Mouse (Mus musculus) neural tube, embryonic 11.5 days (tissue): ENCODE measurements around the gene Alg1. TPM values are rescaled to one million over a fixed set of nuclear protein-coding genes. Genes with fewer than 3 reads are reported as not detected.

ENCODE experiments used
- ATAC-seq: fragments of 200-750 bp; cut with Nextera tagmentation; 2 replicates; pipeline ENCODE4 v1.8.0; 2017; ENCODE audit warnings: moderate number of reproducible peaks, mild to moderate bottlenecking, moderate TSS enrichment, moderate library complexity; ENCODE audit not compliant: insufficient read depth, low FRiP score, low TSS enrichment
- DNase-seq: peaks from one replicate; pipeline ENCODE4 v3.0.0-alpha.2; 2015; ENCODE audit warnings: low spot score
- H3K27ac ChIP-seq: fragments of 300-500 bp; sonication (generic); 2 replicates; pipeline ENCODE4 v1.5.1; 2014; ENCODE audit warnings: low read depth, mild to moderate bottlenecking, low read length
- H3K27me3 ChIP-seq: fragments of 300-500 bp; sonication (generic); 2 replicates; pipeline ENCODE4 v1.6.1; 2014; ENCODE audit warnings: mild to moderate bottlenecking, low read length, mixed read lengths; ENCODE audit not compliant: control insufficient read depth, insufficient read depth
- H3K36me3 ChIP-seq: fragments of 300-500 bp; sonication (generic); 2 replicates; pipeline ENCODE4 v1.6.1; 2014; ENCODE audit warnings: mild to moderate bottlenecking, low read length, moderate library complexity, mixed read lengths; ENCODE audit not compliant: control insufficient read depth, insufficient read depth
- H3K4me1 ChIP-seq: fragments of 300-500 bp; sonication (generic); 2 replicates; pipeline ENCODE4 v1.6.1; 2014; ENCODE audit warnings: low read length, mixed read lengths; ENCODE audit not compliant: control insufficient read depth, insufficient read depth
- H3K4me2 ChIP-seq: fragments of 300-500 bp; sonication (generic); 2 replicates; pipeline ENCODE4 v1.6.1; 2014; ENCODE audit warnings: low read depth, mild to moderate bottlenecking, moderate library complexity
- H3K4me3 ChIP-seq: fragments of 300-500 bp; sonication (generic); 2 replicates; pipeline ENCODE4 v1.5.1; 2014; ENCODE audit warnings: low read depth, low read length
- H3K9ac ChIP-seq: fragments of 300-500 bp; sonication (generic); 2 replicates; pipeline ENCODE4 v1.6.1; 2014; ENCODE audit warnings: mild to moderate bottlenecking, low read length
- H3K9me3 ChIP-seq: fragments of 300-500 bp; sonication (generic); 2 replicates; pipeline ENCODE4 v1.6.1; 2016; ENCODE audit warnings: low read length; ENCODE audit not compliant: control insufficient read depth
- WGBS: fragments of 180-500 bp; shearing (Covaris S2); extraction: QIAGEN DNeasy Blood & Tissue Kit; methylation state at CpG from one replicate; pipeline ENCODE4 v1.1.7; 2014; 5-methylcytosine and 5-hydroxymethylcytosine counted together
- microRNA-seq: library from miRNA; unstranded; fragments of <30 nt; microRNA quantifications from one replicate; pipeline ENCODE4, GENCODE M21; 2016
- polyA plus RNA-seq: library from polyadenylated mRNA; unstranded; fragments of >200 nt; fragmentation: Nextera tagmentation; extraction: Ambion mirVana; gene quantifications from 2 replicates; pipeline ENCODE4 v1.2.1, GENCODE M21; 2014

Alg1 gene
- polyA plus RNA-seq, 1 experiment from 2014 or later = 26.9 TPM

- 79% methylated on average over 3 of the region's 3 CpGs for WGBS
- DNase-seq = no peak
- Histone ChIP-seq H3K36me3 (no peaks in the 10 kb centered on the region), H3K9me3 (no peaks in the 10 kb centered on the region), H3K27ac (no peak overlapping the region), H3K27me3 (no peaks in the 10 kb centered on the region), H3K4me2 (no peak overlapping the region), H3K4me1 (no peaks in the 10 kb centered on the region), H3K9ac (no peak overlapping the region), H3K4me3 (no peak overlapping the region)
- ATAC-seq = no peak
Observed at GRCm38 (mm10) chr16:5272371-5272770, 39.0 kb downstream of the Alg1 start.

- Histone ChIP-seq H3K27ac (no peak overlapping the region), H3K4me3 (no peak overlapping the region), H3K27me3 (no peaks in the 10 kb centered on the region), H3K9me3 (no peaks in the 10 kb centered on the region), H3K36me3 (no peaks in the 10 kb centered on the region), H3K9ac (no peak overlapping the region), H3K4me1 (no peaks in the 10 kb centered on the region), H3K4me2 (no peak overlapping the region)
- ATAC-seq = no peak
- 82% methylated on average over 5 of the region's 5 CpGs for WGBS
- DNase-seq = no peak
Observed at GRCm38 (mm10) chr16:5279571-5280222, 46.3 kb downstream of the Alg1 start.

- H3K9me3 ChIP-seq = no peaks in the 10 kb centered on the region
- H3K27ac ChIP-seq = no peak overlapping the region
- H3K4me1 ChIP-seq = no peaks in the 10 kb centered on the region
- ATAC-seq (no peak), DNase-seq (no peak)
- no peaks in the 10 kb centered on the region for H3K36me3 ChIP-seq
- no peak overlapping the region for H3K4me3 ChIP-seq
- H3K27me3 ChIP-seq = no peaks in the 10 kb centered on the region
- no peak overlapping the region for H3K4me2 ChIP-seq
- 90% methylated on average over 9 of the region's 9 CpGs for WGBS
- no peak overlapping the region for H3K9ac ChIP-seq
Observed at GRCm38 (mm10) chr16:5282686-5283085, 49.3 kb downstream of the Alg1 start.

- Histone ChIP-seq H3K4me3 (no peak overlapping the region), H3K27me3 (no peaks in the 10 kb centered on the region), H3K4me2 (no peak overlapping the region), H3K9me3 (no peaks in the 10 kb centered on the region), H3K36me3 (no peaks in the 10 kb centered on the region), H3K9ac (no peak overlapping the region), H3K27ac (no peak overlapping the region), H3K4me1 (no peaks in the 10 kb centered on the region)
- DNase-seq = no peak
- WGBS = 70% methylated on average over 3 of the region's 3 CpGs
- no peak for ATAC-seq
Observed at GRCm38 (mm10) chr16:5285376-5285775, 52.0 kb downstream of the Alg1 start.

Small RNAs within 50 kb of the gene (microRNA-seq; reads per million reads assigned to microRNA genes)
- not detected for gene Gm23689
- gene Gm26095 = not detected
- gene Mir6364 = not detected

Other genes starting within 250 kb of the Alg1 start
- not detected in 2 replicates for gene Sept12, start 235.8 kb upstream of the Alg1 start, polyA plus RNA-seq
- gene Smim22, start 226.3 kb upstream of the Alg1 start, polyA plus RNA-seq = 1.4 TPM in 1 of 2 replicates, not detected in the other
- 83.0 and 88.0 TPM in 2 replicates for gene Rogdi, start 220.1 kb upstream of the Alg1 start, polyA plus RNA-seq
- gene Glyr1, start 183.8 kb upstream of the Alg1 start, polyA plus RNA-seq = 178 and 199 TPM in 2 replicates
- 22.6 and 24.5 TPM in 2 replicates for gene Ubn1, start 183.6 kb upstream of the Alg1 start, polyA plus RNA-seq
- 1.1 TPM in 2 replicates for gene Ppl, start 101.2 kb upstream of the Alg1 start, polyA plus RNA-seq
- gene Sec14l5, start 86.5 kb upstream of the Alg1 start, polyA plus RNA-seq = 0.58 and 0.81 TPM in 2 replicates
- 13.6 and 16.9 TPM in 2 replicates for gene Nagpa, start 29.6 kb upstream of the Alg1 start, polyA plus RNA-seq
- 5.2 and 6.5 TPM in 2 replicates for gene AU021092, start 11.3 kb upstream of the Alg1 start, polyA plus RNA-seq
- 10.6 and 15.2 TPM in 2 replicates for gene Eef2kmt, start 22.4 kb downstream of the Alg1 start, polyA plus RNA-seq